Mouse (Mus musculus): ENCODE data around the gene Psma1.

GRCm38 (mm10) chr7:114233980-114234379, 41.9 kb downstream of the Psma1 start:
- TF ChIP-seq POLR2A (IDR thresholded peaks at IDR 0.05; ENCODE audit: low read depth, low read length) (no peak), CTCF (conservative IDR thresholded peaks at IDR 0.05; ENCODE audit: insufficient read depth, insufficient read length, low read depth, low read length) (no peak)
